Mouse (Mus musculus) liver, adult (tissue): Measurements from ENCODE around the gene Rreb1.

Experiments used
- GATA4 ChIP-seq: IDR thresholded peaks from 2 replicates; pipeline ENCODE4 v1.6.1; 2014; ENCODE audit warnings: mild to moderate bottlenecking, low read length; ENCODE audit not compliant: insufficient replicate concordance

The Rreb1 gene

GRCm38 (mm10) chr13:37778147-37778593, at the start of gene Rreb1:
TSS of gene Rreb1 (plus strand) at chr13:37778400.
- no peak for TF ChIP-seq GATA4

DNA sequence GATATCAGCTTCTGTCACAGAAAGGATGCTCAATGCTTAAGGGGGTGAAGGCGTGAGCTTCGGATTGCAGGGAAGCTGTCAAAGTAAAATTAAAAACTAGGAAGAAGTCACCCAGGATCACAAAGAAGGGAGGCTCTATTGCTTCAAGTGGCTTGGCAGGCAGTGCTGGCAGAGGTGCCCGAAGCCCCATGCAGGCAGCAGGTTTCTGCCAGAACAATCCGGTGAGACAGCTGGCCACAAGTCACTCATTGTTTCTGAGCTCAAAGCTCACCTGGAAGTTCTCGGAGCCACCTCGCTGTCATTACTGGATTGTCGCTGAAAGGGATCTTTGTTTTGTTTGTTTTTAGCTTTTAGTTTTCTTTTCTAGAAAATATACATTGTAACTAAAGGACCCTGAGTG, 49.6 kb upstream of the Rreb1 start:
- no peak for TF ChIP-seq GATA4

DNA sequence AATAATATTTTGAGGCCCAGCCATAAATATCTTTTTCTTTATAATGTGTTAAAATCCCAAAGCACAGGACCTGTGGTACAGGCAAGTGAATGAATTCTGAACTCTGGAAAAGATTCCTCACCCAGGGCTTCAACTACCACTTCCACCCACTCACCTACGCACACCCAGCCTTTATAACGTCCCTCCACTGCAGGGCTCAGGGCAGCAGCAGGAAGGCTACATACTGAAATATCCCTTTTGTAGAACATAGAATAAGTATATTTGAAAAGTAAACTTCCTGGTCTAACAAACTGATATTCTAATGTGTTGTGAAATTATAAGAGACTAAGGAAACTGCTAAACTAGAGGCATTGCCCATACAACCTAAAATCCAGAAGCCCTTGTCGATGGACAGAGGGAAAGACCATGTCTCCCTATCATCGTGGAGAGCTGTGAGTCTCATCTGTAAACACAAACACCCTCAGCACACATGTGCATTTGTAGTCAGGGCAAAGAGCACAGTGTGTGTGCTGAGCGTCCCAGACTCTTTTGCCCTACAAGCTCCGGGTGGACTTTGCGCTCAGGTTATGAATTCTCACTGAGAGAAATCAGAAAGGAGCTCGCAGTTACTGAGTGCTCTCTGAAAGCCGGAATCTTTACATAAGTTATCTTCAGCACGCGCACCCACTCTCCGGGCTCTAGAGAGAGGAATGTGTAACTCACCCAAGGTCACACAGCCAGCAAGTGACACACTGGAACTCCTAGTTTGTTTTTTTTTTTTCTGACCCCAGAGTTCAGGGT, 46.1 kb upstream of the Rreb1 start:
- no peak for TF ChIP-seq GATA4

DNA sequence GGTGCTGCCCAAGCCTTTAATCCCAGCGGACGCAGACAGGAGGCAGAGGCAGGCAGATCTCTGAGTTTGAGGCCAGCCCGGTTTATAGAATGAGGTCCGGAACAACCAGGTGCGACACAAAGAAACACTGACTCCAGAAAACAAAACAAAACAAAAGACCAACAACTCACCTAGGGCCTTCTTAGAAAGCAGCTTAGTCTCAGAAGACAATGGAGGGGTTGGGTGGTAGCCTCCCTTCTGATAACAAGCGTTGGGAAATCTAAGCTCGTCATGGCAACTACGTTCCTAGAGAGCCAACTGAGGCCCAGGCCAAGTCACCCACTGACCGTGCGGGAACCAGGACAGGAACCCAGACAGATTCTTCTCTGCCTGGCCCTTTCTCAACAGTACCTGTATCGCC, 43.7 kb upstream of the Rreb1 start:
- no peak for TF ChIP-seq GATA4

DNA sequence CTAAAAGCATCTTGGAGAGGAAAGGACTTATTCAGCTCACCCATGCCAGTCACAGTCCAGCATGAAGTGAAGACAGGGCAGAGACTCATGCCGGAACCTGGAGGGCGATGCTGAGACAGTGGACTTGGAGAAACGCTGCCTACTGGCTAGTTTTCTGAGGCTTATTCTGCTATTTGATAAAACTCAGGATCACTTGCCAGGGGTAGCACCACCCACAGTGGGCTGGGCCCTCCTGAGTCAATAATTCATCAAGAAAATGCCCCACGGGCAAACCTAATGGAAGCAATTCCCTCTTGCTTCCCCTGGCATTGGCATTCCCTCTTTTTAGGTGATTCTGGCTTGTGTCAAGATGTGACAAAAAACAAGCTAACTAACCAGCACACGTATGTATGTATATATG, 38.1 kb upstream of the Rreb1 start:
- no peak for TF ChIP-seq GATA4

GRCm38 (mm10) chr13:37740752-37741151, 37.4 kb upstream of the Rreb1 start:
- TF ChIP-seq GATA4: no peak

DNA sequence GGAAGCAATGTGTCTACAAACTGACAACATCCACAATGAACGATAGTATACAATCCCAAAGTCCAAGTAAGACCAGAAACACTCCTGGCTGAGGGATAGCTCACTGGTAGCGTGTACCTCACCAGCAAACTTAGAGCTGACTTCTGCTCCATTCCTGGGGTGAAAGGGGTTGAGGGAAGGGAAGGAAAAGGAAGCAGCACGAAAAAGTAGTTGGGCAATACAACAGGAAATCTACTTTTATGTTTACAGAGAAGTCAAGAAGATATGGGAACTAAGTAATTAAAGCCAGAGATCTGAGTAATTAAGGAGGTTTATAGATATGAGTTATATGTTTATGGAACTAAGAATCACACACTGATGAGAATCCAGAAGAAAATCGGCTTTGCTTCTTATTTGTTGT, 36.0 kb upstream of the Rreb1 start:
- no peak for TF ChIP-seq GATA4

GRCm38 (mm10) chr13:37747504-37747903, 30.7 kb upstream of the Rreb1 start:
- TF ChIP-seq GATA4: no peak

DNA sequence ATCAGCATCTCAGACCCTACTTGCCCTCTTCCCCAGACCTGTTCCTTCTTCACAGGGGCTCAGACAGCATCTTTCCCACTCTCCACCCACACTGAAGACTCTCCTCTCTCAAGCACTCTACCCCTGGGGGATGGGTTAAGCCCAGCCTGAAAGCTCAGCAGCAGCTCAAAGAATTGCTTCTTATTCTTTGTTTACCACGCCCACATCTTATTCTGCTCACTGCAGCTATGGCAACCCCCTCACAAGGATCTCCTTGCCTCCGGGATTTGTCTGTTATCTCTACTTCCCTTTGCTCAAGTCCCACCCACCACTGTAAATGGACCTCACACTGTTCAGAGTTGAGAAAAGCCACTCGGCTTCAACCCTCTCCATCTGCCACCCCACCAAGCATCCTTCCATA, 28.7 kb upstream of the Rreb1 start:
- no peak for TF ChIP-seq GATA4

- TF ChIP-seq GATA4: no peak
Observed at GRCm38 (mm10) chr13:37751154-37751950, 26.8 kb upstream of the Rreb1 start.

DNA sequence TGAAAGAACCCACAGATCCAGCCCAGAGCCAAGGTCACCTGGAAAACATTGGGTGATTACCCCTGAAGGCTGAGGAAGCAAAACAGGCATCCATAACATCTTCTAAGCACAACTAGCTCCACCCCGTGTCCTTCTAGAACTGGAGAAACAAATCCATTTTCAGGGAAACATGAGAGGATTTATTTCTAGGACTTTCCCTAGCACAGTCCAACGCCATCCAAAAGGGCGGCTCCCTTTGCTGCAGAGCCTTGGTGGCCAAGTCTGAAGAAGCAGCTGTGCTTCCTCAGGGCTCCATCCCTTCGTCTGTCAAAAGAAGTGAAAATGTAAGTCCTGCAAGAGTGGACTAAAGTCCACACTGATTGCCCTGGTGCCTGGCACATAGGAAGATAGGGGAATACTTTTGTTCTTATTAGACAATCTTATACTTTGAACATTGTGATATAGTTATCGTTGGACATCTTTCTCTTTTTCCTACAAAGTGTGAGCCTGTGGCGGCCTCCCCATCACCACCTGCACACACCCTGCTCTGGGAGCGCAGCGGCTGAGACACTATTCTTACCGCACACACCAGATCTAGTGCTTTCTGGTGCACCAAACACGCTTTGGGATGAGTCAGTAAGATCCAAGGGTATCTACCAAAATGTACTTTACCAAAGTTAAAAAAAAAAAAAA, 18.7 kb upstream of the Rreb1 start:
- TF ChIP-seq GATA4: no peak

- no peak for TF ChIP-seq GATA4
Observed at GRCm38 (mm10) chr13:37760013-37760342, 18.2 kb upstream of the Rreb1 start.

DNA sequence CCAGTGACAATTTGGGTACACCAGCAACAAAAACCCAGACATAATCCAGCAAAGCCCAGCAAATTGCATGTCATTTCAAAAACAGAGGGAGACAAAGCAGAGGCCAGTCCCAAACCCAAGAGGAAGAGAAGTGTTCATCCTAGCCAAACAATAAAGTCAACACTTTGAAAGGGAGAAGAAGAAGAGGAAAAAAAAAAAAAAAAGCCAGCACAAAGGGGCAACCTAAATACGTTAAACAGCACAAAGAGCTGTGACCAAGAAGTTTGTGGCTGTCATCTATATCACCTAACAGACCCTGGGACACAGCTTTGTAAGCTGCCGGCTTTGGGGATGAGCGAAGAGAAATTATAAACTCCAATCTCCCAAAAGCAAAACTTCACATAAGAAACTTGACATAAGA, 17.8 kb upstream of the Rreb1 start:
- TF ChIP-seq GATA4: no peak

- TF ChIP-seq GATA4: no peak
Observed at GRCm38 (mm10) chr13:37760957-37761941, 17.0 kb upstream of the Rreb1 start.
